Mouse (Mus musculus) forebrain, postnatal 0 days (tissue): Measurements from ENCODE around the gene Wnt11. TPM values are rescaled to one million over a fixed set of nuclear protein-coding genes. Genes with fewer than 3 reads are reported as not detected.

Source experiments
- ATAC-seq: fragments of 200-750 bp; cut with Nextera tagmentation; 2 replicates; pipeline ENCODE4 v1.8.0; 2017; ENCODE audit warnings: mild to moderate bottlenecking, moderate library complexity
- DNase-seq: peaks from one replicate; pipeline ENCODE4 v3.0.0-alpha.2; 2015
- H3K27ac ChIP-seq: fragments of 300-500 bp; sonication (generic); 2 replicates; pipeline ENCODE4 v1.5.1; 2014; ENCODE audit warnings: low read depth, mild to moderate bottlenecking, antibody characterized with exemption, low read length, moderate library complexity, mixed read lengths
- H3K27me3 ChIP-seq: fragments of 300-500 bp; sonication (generic); 2 replicates; pipeline ENCODE4 v1.6.1; 2014; ENCODE audit warnings: mild to moderate bottlenecking, low read length, mixed read lengths; ENCODE audit not compliant: insufficient read depth
- H3K36me3 ChIP-seq: fragments of 300-500 bp; sonication (generic); 2 replicates; pipeline ENCODE4 v1.6.1; 2014; ENCODE audit warnings: mild to moderate bottlenecking, moderate library complexity; ENCODE audit not compliant: insufficient read depth
- H3K4me1 ChIP-seq: fragments of 300-500 bp; sonication (generic); 2 replicates; pipeline ENCODE4 v1.6.1; 2014; ENCODE audit warnings: antibody characterized with exemption; ENCODE audit not compliant: insufficient read depth
- H3K4me2 ChIP-seq: fragments of 300-500 bp; sonication (generic); 2 replicates; pipeline ENCODE4 v1.6.1; 2014; ENCODE audit warnings: low read depth, mild to moderate bottlenecking, moderate library complexity
- H3K4me3 ChIP-seq: fragments of 300-500 bp; sonication (generic); 2 replicates; pipeline ENCODE4 v1.5.1; 2014; ENCODE audit warnings: low read depth, low read length, mixed read lengths
- H3K9ac ChIP-seq: fragments of 300-500 bp; sonication (generic); 2 replicates; pipeline ENCODE4 v1.6.1; 2014; ENCODE audit warnings: mild to moderate bottlenecking
- H3K9me3 ChIP-seq: fragments of 300-500 bp; sonication (generic); 2 replicates; pipeline ENCODE4 v1.6.1; 2016; ENCODE audit warnings: low read length
- CTCF ChIP-seq: sonication (generic); IDR thresholded peaks from 2 replicates; pipeline ENCODE4 v1.5.1; 2016; ENCODE audit warnings: antibody characterized with exemption, control low read depth, low read depth
- WGBS: fragments of 180-500 bp; shearing (Covaris S2); extraction: QIAGEN DNeasy Blood & Tissue Kit; methylation state at CpG from one replicate; pipeline ENCODE4 v1.1.7; 2014; 5-methylcytosine and 5-hydroxymethylcytosine counted together
- polyA plus RNA-seq: library from polyadenylated mRNA; unstranded; fragments of >200 nt; fragmentation: Nextera tagmentation; extraction: Ambion mirVana; gene quantifications from 2 replicates; pipeline ENCODE4 v1.2.1, GENCODE M21; 2015
- total RNA-seq: library from RNA; depleted of rRNA; stranded (reverse); fragments of >200 nt; gene quantifications from 2 replicates; pipeline ENCODE4 v1.2.3, GENCODE M21; 2014

The Wnt11 gene
- total and polyA plus RNA-seq, 2 experiments from 2014 or later: 1.1 to 3.3 TPM

GRCm38 (mm10) chr7:98852950-98853650, 18.2 kb downstream of the Wnt11 start:
- ATAC-seq (no peak), DNase-seq (no peak)
- no peak for TF ChIP-seq CTCF
- no peak overlapping the region for H3K4me3 ChIP-seq
- no peaks in the 10 kb centered on the region for H3K27me3 ChIP-seq
- H3K4me2 ChIP-seq: no peak overlapping the region
- 84% methylated on average over 18 of the region's 18 CpGs for WGBS
- H3K4me1 ChIP-seq: no peaks in the 10 kb centered on the region
- no peak overlapping the region for H3K9ac ChIP-seq
- H3K9me3 ChIP-seq: no peaks in the 10 kb centered on the region
- H3K36me3 ChIP-seq: no peaks in the 10 kb centered on the region
- no peak overlapping the region for H3K27ac ChIP-seq

DNA sequence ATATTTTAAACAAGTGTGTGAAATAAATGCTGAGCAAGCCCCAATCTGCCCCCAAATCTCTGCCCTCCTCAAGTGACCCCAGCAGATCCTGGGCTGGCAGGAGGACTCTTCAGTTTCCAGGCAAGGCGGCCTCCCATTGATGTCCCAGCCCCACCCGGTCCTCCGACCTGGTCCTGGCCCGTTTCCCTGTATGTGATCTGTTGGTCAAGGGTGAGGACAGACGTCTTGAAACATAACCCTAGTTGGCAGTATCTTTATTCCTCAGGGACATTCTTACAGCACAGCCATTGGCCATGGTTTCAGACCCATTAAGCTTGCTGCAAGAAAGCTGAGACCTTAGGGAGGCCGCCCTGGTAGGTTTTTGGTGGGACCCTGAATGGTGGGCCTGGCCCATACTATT, 18.9 kb downstream of the Wnt11 start:
- DNase-seq (no peak), ATAC-seq (no peak)
- Histone ChIP-seq H3K27ac (no peak overlapping the region), H3K27me3 (no peaks in the 10 kb centered on the region), H3K9ac (no peak overlapping the region), H3K4me2 (no peak overlapping the region), H3K36me3 (no peaks in the 10 kb centered on the region), H3K9me3 (no peaks in the 10 kb centered on the region), H3K4me1 (no peaks in the 10 kb centered on the region), H3K4me3 (no peak overlapping the region)
- no peak for TF ChIP-seq CTCF
- 92% methylated on average over 6 of the region's 6 CpGs for WGBS

GRCm38 (mm10) chr7:98855388-98855787, 20.5 kb downstream of the Wnt11 start:
- no peak overlapping the region for H3K4me2 ChIP-seq
- WGBS: 72% methylated on average over 2 of the region's 2 CpGs
- no peaks in the 10 kb centered on the region for H3K27me3 ChIP-seq
- no peak for ATAC-seq
- DNase-seq: no peak
- H3K9ac ChIP-seq: no peak overlapping the region
- no peak overlapping the region for H3K27ac ChIP-seq
- no peaks in the 10 kb centered on the region for H3K4me1 ChIP-seq
- H3K9me3 ChIP-seq: no peaks in the 10 kb centered on the region
- H3K36me3 ChIP-seq: no peaks in the 10 kb centered on the region
- no peak for TF ChIP-seq CTCF
- H3K4me3 ChIP-seq: no peak overlapping the region

DNA sequence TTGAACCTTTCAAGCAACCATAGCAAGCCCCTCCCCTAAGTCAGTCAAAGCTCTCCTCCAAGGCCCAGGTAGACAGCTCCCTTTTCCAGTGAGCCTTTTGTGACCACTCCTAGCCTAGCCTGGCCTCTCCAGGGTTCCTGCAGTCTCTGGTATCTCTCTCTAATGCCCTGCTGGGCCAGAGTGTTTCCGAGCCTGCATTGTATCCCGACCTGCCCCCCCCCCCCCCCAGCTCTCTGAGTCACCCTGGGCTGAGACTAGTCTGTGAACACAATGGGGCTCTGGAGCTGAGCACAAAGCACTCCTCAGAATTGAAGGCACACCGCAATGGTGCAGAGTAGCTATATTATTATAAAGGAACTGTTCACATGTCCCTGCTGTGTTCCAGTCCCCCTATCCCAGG, 21.2 kb downstream of the Wnt11 start:
- DNase-seq (no peak), ATAC-seq (no peak)
- no peak overlapping the region for H3K27ac ChIP-seq
- H3K9me3 ChIP-seq: no peaks in the 10 kb centered on the region
- no peaks in the 10 kb centered on the region for H3K4me1 ChIP-seq
- H3K9ac ChIP-seq: no peak overlapping the region
- WGBS: 16% methylated on average over 3 of the region's 3 CpGs
- H3K27me3 ChIP-seq: no peaks in the 10 kb centered on the region
- H3K36me3 ChIP-seq: no peaks in the 10 kb centered on the region
- no peak overlapping the region for H3K4me2 ChIP-seq
- no peak for TF ChIP-seq CTCF
- H3K4me3 ChIP-seq: no peak overlapping the region

GRCm38 (mm10) chr7:98857094-98857493, 22.2 kb downstream of the Wnt11 start:
- Histone ChIP-seq H3K27ac (no peak overlapping the region), H3K4me1 (no peaks in the 10 kb centered on the region), H3K36me3 (no peaks in the 10 kb centered on the region), H3K4me2 (no peak overlapping the region), H3K9me3 (no peaks in the 10 kb centered on the region), H3K27me3 (no peaks in the 10 kb centered on the region), H3K9ac (no peak overlapping the region), H3K4me3 (no peak overlapping the region)
- ATAC-seq (no peak), DNase-seq (no peak)
- TF ChIP-seq CTCF: no peak
- WGBS: 63% methylated on average over 3 of the region's 3 CpGs

DNA sequence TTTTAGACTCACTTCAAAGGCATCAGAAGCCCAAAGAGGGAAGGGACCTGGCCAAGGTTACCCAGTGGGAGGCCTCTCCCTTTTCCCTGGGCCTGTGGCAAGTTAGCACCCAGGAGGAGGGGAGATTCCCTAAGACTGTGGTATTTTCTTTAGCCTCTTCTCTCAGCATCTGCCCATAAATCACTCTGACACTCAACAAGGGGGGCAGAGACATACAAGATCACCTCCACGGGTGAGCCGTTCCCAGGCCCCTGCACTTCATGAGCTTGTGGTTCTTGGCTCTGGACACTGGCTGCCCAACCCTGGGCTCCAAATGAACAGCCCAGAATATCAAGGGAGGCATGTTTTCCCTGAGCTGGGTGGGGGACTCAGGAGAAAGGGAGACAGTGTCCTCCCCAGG, 26.1 kb downstream of the Wnt11 start:
- no peak overlapping the region for H3K4me2 ChIP-seq
- H3K27ac ChIP-seq: no peak overlapping the region
- no peaks in the 10 kb centered on the region for H3K36me3 ChIP-seq
- H3K9ac ChIP-seq: no peak overlapping the region
- DNase-seq: no peak
- ATAC-seq: no peak
- no peaks in the 10 kb centered on the region for H3K27me3 ChIP-seq
- H3K4me1 ChIP-seq: no peaks in the 10 kb centered on the region
- 80% methylated on average over 2 of the region's 2 CpGs for WGBS
- no peaks in the 10 kb centered on the region for H3K9me3 ChIP-seq
- no peak for TF ChIP-seq CTCF
- H3K4me3 ChIP-seq: no peak overlapping the region

DNA sequence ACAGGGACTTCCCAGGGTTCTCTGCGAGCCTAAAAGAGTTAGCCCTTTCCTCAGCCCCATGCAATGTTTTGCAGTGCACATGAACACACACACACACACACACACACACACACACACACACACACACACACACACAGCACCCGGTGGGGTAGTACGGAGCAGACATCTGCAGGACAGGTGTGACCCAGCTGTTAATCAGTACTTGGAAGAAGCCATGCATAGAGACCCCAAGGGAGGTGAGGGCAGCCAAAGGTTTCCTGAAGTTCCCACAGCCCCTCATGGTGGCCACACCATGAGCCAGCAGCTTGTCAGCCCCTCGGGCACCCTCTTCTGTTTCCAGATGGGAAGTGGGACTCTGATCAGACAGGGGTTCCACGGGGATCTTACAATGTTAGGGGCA, 28.1 kb downstream of the Wnt11 start:
- 84% methylated on average over 5 of the region's 5 CpGs for WGBS
- H3K9ac ChIP-seq: no peak overlapping the region
- no peaks in the 10 kb centered on the region for H3K36me3 ChIP-seq
- H3K9me3 ChIP-seq: no peaks in the 10 kb centered on the region
- no peak for DNase-seq
- H3K4me1 ChIP-seq: peaks cover 4% of the 10 kb centered on the region
- H3K27me3 ChIP-seq: no peaks in the 10 kb centered on the region
- no peak overlapping the region for H3K4me2 ChIP-seq
- no peak for ATAC-seq
- H3K27ac ChIP-seq: no peak overlapping the region
- no peak overlapping the region for H3K4me3 ChIP-seq
- no peak for TF ChIP-seq CTCF
